Mouse (Mus musculus): ENCODE measurements around the gene Sh2d7.

DNA sequence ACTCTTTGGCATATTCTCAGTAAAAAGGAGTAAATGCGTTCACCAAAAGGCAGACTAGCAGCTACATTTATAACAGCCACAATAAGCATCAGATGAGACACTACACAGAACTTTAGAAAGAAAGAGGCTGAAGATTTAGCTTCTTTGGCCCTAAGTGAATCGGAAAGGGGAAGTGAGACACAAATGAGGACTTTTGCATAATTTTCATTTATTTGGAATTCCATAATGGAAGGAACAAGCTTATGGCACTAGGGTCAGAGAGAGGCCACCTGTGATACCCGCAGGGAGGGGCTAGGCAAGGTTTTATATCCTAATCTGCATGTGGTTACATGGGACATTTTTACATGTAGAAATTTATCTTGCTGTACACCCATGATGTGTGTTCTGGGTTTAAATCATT lies 1.3 kb upstream of the Sh2d7 start:
- no peak for TF ChIP-seq CTCF (IDR thresholded peaks at IDR 0.05; ENCODE audit: control insufficient read depth, insufficient read depth, insufficient read length)
- no peak for TF ChIP-seq MYOG (IDR thresholded peaks at IDR 0.05; ENCODE audit: control insufficient read depth, extremely low read depth, insufficient read length)
- no peak for TF ChIP-seq MAX (IDR thresholded peaks at IDR 0.05)

All from C2C12 (cell line).